Mouse (Mus musculus) left cerebral cortex, postnatal 4 days (tissue): ENCODE data around the gene Vmn1r111. TPM values are rescaled to one million over a fixed set of nuclear protein-coding genes. Genes with fewer than 3 reads are reported as not detected.
"Not testable (repeated sequence)": the region's sequence is repeated elsewhere in the genome, so short reads cannot be mapped to it uniquely, and the experiment has no call there.

Experiments
- DNase-seq: peaks from one replicate; pipeline ENCODE4 v3.0.0-alpha.2; 2022
- intact Hi-C: fragments of 180-260 bp; cut with DNase I; formaldehyde crosslinking; loops from one replicate; pipeline ENCODE4 v1.15.1; 2025
- total RNA-seq, 2 experiments: library from RNA; stranded (reverse); gene quantifications; 2 replicates each; pipeline ENCODE4 v1.2.3; 2021

The Vmn1r111 gene
- not detected for total RNA-seq

DNA sequence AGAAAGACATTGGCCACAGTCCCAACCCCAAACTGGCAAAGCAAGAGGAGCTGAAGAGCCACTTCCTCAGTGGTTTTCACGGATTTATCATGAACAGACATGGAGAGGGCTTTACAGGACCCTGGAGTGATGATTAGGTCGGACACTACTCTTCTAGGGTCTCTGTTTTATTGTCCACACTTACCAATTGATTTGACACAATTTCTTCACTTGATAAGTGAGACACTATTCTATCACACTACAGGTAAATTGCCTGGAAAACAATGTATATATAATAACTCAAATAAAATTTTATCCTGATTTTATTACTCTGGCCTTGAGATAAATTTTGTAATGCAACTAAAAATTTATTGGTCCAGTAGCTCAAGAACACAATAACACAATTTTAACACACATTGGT is at the start of gene Vmn1r111:
Vmn1r111 (minus strand) TSS at position 101 of the 400 bp plus-strand sequence.
- intact Hi-C loops, DNase-seq: not testable (repeated sequence)

DNA sequence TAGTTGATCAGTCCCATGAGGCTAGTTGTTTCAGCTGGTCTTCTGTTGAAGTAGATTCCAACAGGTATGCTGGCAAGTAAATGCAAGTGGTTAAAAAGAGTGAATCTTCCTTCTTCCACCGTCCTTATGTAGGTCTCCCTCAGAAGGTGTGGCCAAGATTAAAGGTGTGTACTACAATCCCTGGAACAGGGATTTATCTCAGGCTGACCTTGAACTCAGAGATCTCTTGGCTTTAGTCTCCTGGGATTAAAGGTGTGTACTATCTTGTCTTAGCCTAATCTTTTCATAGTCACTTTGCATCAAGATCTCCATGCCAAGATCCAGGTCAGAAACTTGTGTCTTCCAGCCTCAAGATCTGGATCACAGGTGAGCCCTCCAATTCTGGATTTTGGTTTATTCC is 27.5 kb upstream of the Vmn1r111 start, which contains the start of gene Gm10668:
Gm10668 (minus strand) TSS at position 101 of the 400 bp plus-strand sequence.
- DNase-seq, intact Hi-C loops: not testable (repeated sequence)

- DNase-seq, intact Hi-C loops: not testable (repeated sequence)
These were observed 34.4 kb downstream of the Vmn1r111 start, which contains the start of gene Vmn1r107 for GRCm38 (mm10) chr7:20668618-20669017. TSS of gene Vmn1r107 (plus strand) at chr7:20668918.

Other genes starting within 250 kb of the Vmn1r111 start
- gene Gm10670, start 228.3 kb downstream of the Vmn1r111 start, total RNA-seq: not detected
- not detected for gene Vmn1r103, start 192.7 kb downstream of the Vmn1r111 start, total RNA-seq
- not detected for gene Vmn1r104, start 169.4 kb downstream of the Vmn1r111 start, total RNA-seq
- gene Gm5726, start 157.5 kb downstream of the Vmn1r111 start, total RNA-seq: not detected
- not detected for gene Gm4141, start 127.0 kb downstream of the Vmn1r111 start, total RNA-seq
- gene Gm4513, start 104.2 kb downstream of the Vmn1r111 start, total RNA-seq: not detected
- gene Vmn1r107, start 34.3 kb downstream of the Vmn1r111 start, total RNA-seq: not detected
- gene Gm10668, start 27.4 kb upstream of the Vmn1r111 start, total RNA-seq: not detected
- not detected for gene Vmn1r112, start 68.0 kb upstream of the Vmn1r111 start, total RNA-seq
- gene Vmn1r113, start 84.1 kb upstream of the Vmn1r111 start, total RNA-seq: not detected
- gene Vmn1r114, start 109.0 kb upstream of the Vmn1r111 start, total RNA-seq: not detected
- not detected for gene Vmn1r115, start 141.8 kb upstream of the Vmn1r111 start, total RNA-seq
- gene Vmn1r116, start 169.0 kb upstream of the Vmn1r111 start, total RNA-seq: not detected
- not detected for gene Vmn1r117, start 180.9 kb upstream of the Vmn1r111 start, total RNA-seq
- gene Vmn1r118, start 209.1 kb upstream of the Vmn1r111 start, total RNA-seq: not detected